Mouse (Mus musculus) kidney, adult 11 months (tissue): Measurements from ENCODE around the gene Dlg2.
A peak's percentile ranks its signal among the peaks of the same experiment; 100 is the strongest.

Source experiments
- DNase-seq: peaks from one replicate; pipeline ENCODE4 v3.0.0; 2022

Dlg2 gene

GRCm38 (mm10) chr7:90476313-90477245 is at the start of gene Dlg2:
TSS of gene Dlg2 (plus strand) at chr7:90476672.
- no peak for DNase-seq

GRCm38 (mm10) chr7:90427006-90427405 is 49.5 kb upstream of the Dlg2 start:
- DNase-seq = no peak

- DNase-seq = no peak
These were observed 44.3 kb upstream of the Dlg2 start for GRCm38 (mm10) chr7:90432221-90432620.

GRCm38 (mm10) chr7:90440044-90440443 is 36.4 kb upstream of the Dlg2 start:
- DNase-seq = no peak

- no peak for DNase-seq
These were observed 34.4 kb upstream of the Dlg2 start for GRCm38 (mm10) chr7:90442070-90442469.

- DNase-seq = peak; percentile 97
These were observed 33.9 kb upstream of the Dlg2 start, which contains the start of gene Crebzf for GRCm38 (mm10) chr7:90442518-90443080. TSS of gene Crebzf (plus strand) at chr7:90442729.

GRCm38 (mm10) chr7:90443101-90444091 is 33.1 kb upstream of the Dlg2 start:
- peak; percentile 59 for DNase-seq

GRCm38 (mm10) chr7:90444206-90444605 is 32.3 kb upstream of the Dlg2 start:
- no peak for DNase-seq

- no peak for DNase-seq
These were observed 20.2 kb upstream of the Dlg2 start for GRCm38 (mm10) chr7:90456149-90456844.

GRCm38 (mm10) chr7:90456845-90457468 is 19.5 kb upstream of the Dlg2 start, which contains the start of gene Tmem126a:
TSS of gene Tmem126a (minus strand) at chr7:90457229.
- peak; percentile 87 for DNase-seq

- no peak for DNase-seq
These were observed 19.0 kb upstream of the Dlg2 start for GRCm38 (mm10) chr7:90457517-90457916.

GRCm38 (mm10) chr7:90460330-90460729 is 16.1 kb upstream of the Dlg2 start:
- no peak for DNase-seq

GRCm38 (mm10) chr7:90460930-90461329 is 15.5 kb upstream of the Dlg2 start:
- DNase-seq = no peak

GRCm38 (mm10) chr7:90461441-90461840 is 15.0 kb upstream of the Dlg2 start:
- DNase-seq = no peak

GRCm38 (mm10) chr7:90473511-90473910 is 3.0 kb upstream of the Dlg2 start:
- no peak for DNase-seq

GRCm38 (mm10) chr7:90475793-90476312 is 619 bp upstream of the Dlg2 start, which contains the start of gene Tmem126b:
TSS of gene Tmem126b (minus strand) at chr7:90476001.
- DNase-seq = peak; percentile 100

GRCm38 (mm10) chr7:90482607-90483006 is 6.1 kb downstream of the Dlg2 start:
- DNase-seq = no peak

GRCm38 (mm10) chr7:90508124-90508523 is 31.7 kb downstream of the Dlg2 start:
- no peak for DNase-seq

GRCm38 (mm10) chr7:90512293-90512692 is 35.8 kb downstream of the Dlg2 start:
- DNase-seq = no peak

GRCm38 (mm10) chr7:90539481-90540402 is 63.3 kb downstream of the Dlg2 start:
- DNase-seq = no peak
